Mouse (Mus musculus) right cerebral cortex, adult 2 months (tissue): ENCODE measurements around the gene Krt17.
"Not testable (repeated sequence)": the region's sequence is repeated elsewhere in the genome, so short reads cannot be mapped to it uniquely, and the experiment has no call there.

Source experiments
- DNase-seq, 2 experiments: peaks; one replicate each; pipeline ENCODE4 v3.0.0; 2021 to 2022; ENCODE audit warnings: low spot score in 2 of 2

Krt17 gene

GRCm38 (mm10) chr11:100262058-100262980 lies 1.5 kb upstream of the Krt17 start:
- no peak for DNase-seq

GRCm38 (mm10) chr11:100261235-100261605 lies 391 bp upstream of the Krt17 start:
- no peak for DNase-seq

- DNase-seq: no peak
These were observed 1.8 kb downstream of the Krt17 start for GRCm38 (mm10) chr11:100259079-100259478.

- DNase-seq: no peak
These were observed 2.9 kb downstream of the Krt17 start for GRCm38 (mm10) chr11:100257967-100258366.

- DNase-seq: no peak
These were observed 5.3 kb downstream of the Krt17 start for GRCm38 (mm10) chr11:100255514-100255913.

GRCm38 (mm10) chr11:100254360-100255090 lies 6.3 kb downstream of the Krt17 start:
- DNase-seq: peak in 1 of 2 experiments; percentile 18

GRCm38 (mm10) chr11:100248852-100249465 lies 11.9 kb downstream of the Krt17 start, which contains the start of gene Krt16:
Krt16 (minus strand) TSS chr11:100248902.
- DNase-seq: no peak

GRCm38 (mm10) chr11:100246471-100246870 lies 14.4 kb downstream of the Krt17 start:
- DNase-seq: not testable (repeated sequence)

- not testable (repeated sequence) for DNase-seq
These were observed 20.6 kb downstream of the Krt17 start for GRCm38 (mm10) chr11:100240272-100240671.

GRCm38 (mm10) chr11:100221741-100222140 lies 39.1 kb downstream of the Krt17 start:
- peak; percentile 26 to 32 for DNase-seq

- DNase-seq: no peak
These were observed 41.5 kb downstream of the Krt17 start for GRCm38 (mm10) chr11:100219304-100219703.

GRCm38 (mm10) chr11:100208542-100208941 lies 52.3 kb downstream of the Krt17 start:
- DNase-seq: no peak

GRCm38 (mm10) chr11:100207498-100207897 lies 53.3 kb downstream of the Krt17 start, which contains the start of gene Krt14:
Krt14 (minus strand) TSS chr11:100207548.
- no peak for DNase-seq
